Mouse (Mus musculus) right cerebral cortex, postnatal 36 days (tissue): ENCODE measurements around the gene Dapk2.

Experiments used
- DNase-seq, 2 experiments: peaks; one replicate each; pipeline ENCODE4 v3.0.0; 2022; ENCODE audit warnings: low spot score in 2 of 2, mixed read lengths in 1 of 2

Dapk2 gene

GRCm38 (mm10) chr9:66157958-66158830 is at the start of gene Dapk2:
Gene Dapk2 (plus strand): TSS chr9:66158223.
- peak in 1 of 2 experiments; percentile 19 for DNase-seq

DNA sequence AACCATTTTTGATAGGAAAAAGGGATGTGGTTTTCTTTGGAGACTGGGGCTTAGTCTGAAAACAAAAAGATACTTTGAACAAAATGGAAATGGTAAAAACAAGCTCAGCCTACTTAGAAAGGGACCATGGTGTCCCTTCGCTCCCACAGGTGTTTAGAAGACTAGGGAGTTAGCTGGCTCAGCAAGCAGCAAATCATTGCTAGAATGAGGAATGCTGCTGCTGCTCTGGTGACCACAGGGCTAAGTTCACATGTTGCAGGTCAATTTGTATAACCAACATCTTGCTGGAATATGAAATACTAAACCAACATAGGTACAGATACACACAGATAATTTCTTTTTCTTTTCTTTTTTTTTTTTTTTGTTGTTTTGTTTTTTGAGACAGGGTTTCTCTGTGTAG is 48.4 kb upstream of the Dapk2 start:
- DNase-seq: no peak

GRCm38 (mm10) chr9:66110126-66110525 is 47.9 kb upstream of the Dapk2 start:
- no peak for DNase-seq

- DNase-seq: no peak
These were observed 47.2 kb upstream of the Dapk2 start for GRCm38 (mm10) chr9:66110611-66111379.

DNA sequence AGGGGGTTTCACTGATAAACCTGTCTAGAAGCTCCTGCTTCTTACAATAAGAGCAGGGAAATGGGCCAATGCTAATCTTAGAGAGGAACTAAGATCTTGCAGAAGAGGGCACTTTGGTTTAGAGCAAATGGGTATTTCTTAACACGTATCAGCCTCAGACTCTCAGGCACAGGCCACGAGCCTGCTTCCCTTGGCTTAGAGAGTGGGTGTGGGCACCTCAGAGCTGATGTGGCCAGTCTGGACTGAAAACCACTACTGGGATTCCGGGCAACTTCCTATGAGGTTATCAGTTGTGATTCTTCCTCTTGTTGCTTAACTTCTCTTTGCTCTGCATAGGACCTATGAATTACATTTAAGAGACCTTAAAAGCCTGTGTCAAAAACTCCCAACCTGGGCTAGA is 43.7 kb upstream of the Dapk2 start:
- DNase-seq: no peak

- DNase-seq: no peak
These were observed 41.1 kb upstream of the Dapk2 start for GRCm38 (mm10) chr9:66116890-66117289.

GRCm38 (mm10) chr9:66119498-66119897 is 38.5 kb upstream of the Dapk2 start:
- no peak for DNase-seq

GRCm38 (mm10) chr9:66120106-66120505 is 37.9 kb upstream of the Dapk2 start:
- no peak for DNase-seq

DNA sequence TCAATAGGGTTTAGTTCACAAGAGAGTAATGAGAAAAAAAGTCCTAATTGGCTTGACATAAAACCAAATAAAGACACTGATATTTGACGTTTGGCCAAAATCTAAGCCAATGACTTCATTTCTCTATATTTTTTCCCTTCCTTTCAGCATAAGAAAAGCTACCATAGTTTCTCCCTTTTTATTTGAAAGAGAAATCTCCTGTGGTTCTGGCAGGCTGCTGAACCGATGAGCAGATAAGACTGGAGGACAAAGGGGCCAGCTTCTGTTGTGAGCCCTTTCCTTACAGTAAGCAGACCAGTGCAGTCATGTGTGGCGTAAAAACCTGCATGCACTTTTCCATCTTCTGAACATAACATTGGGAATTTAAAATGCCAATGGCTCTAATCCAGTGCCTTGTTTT is 37.1 kb upstream of the Dapk2 start:
- DNase-seq: no peak

DNA sequence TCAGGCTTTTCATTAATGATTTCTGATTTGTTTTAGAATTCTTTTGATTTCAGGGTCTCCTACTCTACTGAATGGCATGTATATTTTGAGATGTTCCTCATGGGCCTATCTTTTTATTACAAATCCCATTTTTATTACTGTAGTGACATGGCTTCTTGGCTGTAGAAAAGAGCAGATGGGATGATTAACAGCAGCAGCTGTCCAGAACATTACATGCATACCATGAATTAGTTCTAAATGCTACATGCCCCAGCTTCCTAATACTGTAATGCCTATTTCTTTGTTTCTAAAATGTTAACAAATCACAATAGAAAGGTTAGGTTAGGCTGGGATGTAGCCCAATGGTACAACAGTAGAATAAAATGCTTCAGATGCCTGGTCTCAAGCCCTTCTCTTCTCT is 36.6 kb upstream of the Dapk2 start:
- no peak for DNase-seq

DNA sequence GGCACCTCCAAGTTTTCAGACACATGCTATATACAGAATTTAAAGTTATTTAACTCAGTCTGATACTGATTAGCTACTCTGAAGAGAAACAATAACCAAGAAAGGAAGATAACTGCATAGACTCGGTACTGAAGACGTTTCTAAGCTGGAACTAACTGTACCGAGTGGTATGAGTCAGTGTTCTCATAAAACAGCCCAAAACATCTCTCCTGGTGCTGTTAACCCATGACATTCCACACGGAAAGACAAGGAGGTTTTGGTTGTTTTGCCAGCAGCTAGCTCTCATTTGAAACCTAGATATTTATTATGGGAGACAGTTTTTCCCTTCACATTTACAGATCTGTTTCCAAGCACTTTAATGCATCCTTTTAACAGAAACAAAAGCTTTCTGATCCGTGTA is 34.4 kb upstream of the Dapk2 start:
- DNase-seq: no peak

DNA sequence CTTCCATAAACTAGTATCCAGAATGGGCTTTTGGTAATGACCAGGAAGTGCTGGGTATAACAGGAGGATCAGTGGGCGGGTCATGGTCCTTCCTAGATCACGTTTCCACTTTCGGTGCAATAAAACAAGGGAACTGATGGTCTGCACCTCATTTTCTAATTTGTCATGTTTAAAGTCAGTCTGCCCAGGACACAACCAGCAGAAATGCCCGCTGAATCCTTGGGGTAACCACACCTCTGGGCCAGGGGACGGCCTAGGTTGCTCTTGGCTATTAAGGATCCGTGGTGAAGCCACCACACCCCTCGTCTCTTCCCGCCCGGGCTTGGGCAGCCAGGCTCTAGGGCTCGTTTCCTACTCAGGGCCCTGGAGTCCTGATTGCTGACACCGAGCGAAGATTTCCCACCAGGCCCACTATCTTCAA is 33.9 kb upstream of the Dapk2 start:
- no peak for DNase-seq

- DNase-seq: peak; percentile 95 to 96
These were observed 33.1 kb upstream of the Dapk2 start for GRCm38 (mm10) chr9:66124681-66125542.

DNA sequence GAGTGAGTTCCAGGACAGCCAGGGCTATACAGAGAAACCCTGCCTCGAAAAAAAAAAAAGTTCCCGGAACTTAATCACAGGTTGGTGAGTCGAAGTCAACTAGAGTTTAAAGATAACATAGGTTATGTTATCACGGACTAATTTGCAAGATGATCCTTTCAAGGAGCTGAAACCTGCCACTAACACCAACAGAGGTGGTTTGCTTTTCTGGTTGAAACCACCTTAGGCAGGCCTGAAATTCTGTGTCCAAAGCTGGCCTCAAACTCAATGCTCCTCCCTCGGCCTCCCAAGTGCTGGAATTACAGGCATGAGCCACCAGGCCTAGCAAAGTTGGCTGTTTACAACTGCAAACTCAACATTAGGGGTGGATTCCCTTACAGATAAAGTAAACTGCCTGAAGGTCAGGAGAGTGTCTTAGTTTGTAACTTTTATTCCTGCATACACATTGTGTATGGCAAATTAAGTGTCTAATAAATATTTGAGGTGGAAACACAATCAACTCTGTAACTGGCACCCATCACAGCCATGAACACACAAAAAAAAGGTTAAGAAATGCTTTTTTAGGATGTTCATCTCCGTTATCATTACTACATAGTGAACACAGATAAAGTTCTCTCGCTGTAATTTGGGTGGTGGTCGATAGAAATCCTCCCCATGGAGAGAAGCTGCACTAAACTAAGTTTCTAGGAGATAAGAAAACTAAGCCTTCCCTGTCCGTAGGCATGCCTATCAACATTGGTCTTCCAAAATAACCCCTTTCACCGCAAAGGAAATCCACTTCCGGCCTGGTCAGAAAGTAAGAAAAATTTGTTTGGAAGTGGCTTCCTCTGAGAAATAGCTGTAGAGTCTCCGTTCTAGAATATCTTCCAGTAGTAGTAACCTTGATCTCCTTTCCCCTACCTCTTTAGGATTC is 32.2 kb upstream of the Dapk2 start:
- no peak for DNase-seq

DNA sequence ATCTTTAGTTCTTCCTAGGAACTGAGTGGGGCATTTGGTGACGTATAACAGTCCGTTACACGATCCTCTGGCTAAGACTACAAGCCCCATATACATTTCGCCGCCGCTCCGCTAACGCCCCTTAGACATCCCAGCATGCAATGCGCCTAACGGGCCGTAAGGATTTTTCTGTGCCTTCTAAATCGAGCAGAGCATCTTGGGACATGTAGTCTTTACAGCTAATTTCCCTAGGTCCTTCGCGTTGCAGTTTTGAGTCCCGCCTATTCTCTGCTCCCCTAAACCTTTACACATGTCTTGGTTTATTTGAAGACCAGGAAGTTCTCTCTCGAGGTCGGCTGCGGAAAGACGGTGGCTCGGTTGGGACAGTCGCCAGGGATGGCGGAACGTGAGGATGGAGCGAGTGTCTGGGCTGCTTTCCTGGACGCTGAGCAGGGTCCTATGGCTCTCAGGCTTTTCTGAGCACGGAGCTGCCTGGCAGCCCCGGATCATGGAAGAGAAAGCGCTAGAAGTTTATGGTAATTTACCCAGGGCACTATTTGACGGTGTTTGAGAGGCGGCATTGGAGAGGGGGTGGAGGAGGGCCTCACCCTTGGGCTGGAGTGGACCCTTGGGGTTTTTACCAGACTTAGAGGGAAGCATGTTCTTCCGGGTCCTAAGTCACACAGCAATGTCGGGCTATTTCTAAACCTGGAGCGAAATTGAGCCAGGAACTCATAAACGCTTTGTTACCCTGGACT is 31.4 kb upstream of the Dapk2 start, which contains the start of the genes Snx1 and Ciao2a:
Snx1 (minus strand) TSS at position 132 of the 737 bp plus-strand sequence.
Ciao2a (plus strand) TSS at position 156 of the 737 bp plus-strand sequence.
- peak; percentile 92 to 95 for DNase-seq

DNA sequence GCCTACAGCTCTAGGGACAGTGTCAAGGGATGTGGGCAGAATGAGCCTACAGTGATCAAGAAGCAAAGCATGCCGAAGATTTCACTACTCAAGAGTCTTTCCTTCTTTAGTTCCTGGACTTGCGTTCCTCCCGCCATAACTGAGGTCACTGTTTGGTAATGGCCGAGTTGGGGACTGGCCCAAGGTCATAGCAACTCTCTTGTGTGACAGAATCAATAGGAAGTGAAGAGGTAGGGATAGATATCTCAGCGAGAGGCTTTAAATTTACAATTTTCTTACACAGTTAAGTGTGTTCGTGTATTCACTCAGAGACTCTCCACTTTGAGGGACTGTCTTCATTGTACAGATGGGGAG is 30.9 kb upstream of the Dapk2 start:
- no peak for DNase-seq

- DNase-seq: no peak
These were observed 30.1 kb upstream of the Dapk2 start for GRCm38 (mm10) chr9:66127884-66128283.

GRCm38 (mm10) chr9:66131466-66131865 is 26.6 kb upstream of the Dapk2 start:
- DNase-seq: no peak

- no peak for DNase-seq
These were observed 22.1 kb upstream of the Dapk2 start for GRCm38 (mm10) chr9:66135967-66136366.

DNA sequence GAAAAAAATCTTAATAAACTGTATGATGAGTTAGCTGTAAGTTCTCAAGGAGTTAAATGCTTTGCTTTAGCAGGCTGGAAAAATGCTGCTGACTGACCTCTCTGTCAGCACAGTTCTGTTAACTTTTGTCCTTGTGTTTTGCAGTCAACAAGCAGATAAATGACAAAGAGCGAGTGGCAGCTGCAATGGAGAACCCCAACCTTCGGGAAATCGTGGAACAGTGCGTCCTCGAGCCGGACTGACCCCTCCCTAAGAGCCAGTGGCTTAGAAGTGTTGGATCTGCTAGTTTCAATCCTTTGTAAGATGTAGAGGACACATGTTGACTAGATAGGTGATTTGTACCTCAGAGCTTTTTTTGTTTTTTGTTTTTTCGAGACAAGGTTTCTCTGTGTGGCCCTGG is 19.8 kb upstream of the Dapk2 start:
- no peak for DNase-seq
